Mouse (Mus musculus) bone marrow, adult 2 months (tissue): ENCODE results near the gene Pgm2.

ENCODE experiments used
- CTCF ChIP-seq: fragments of 200-500 bp; IDR thresholded peaks from 2 replicates; pipeline ENCODE4 v1.5.1; 2011; ENCODE audit warnings: low read length, control low read depth; ENCODE audit not compliant: control insufficient read depth, insufficient read depth
- POLR2A ChIP-seq: fragments of 200-500 bp; IDR thresholded peaks from 2 replicates; pipeline ENCODE4 v1.6.1; 2011; ENCODE audit warnings: low read depth, mild to moderate bottlenecking, control low read depth, low read length, borderline replicate concordance; ENCODE audit not compliant: control insufficient read depth

GRCm38 (mm10) chr5:64164414-64164813, 71.7 kb downstream of the Pgm2 start:
- TF ChIP-seq CTCF (no peak), POLR2A (no peak)
